Mouse (Mus musculus) stomach, postnatal 0 days (tissue): Measurements from ENCODE around the gene Lin28a. TPM values are rescaled to one million over a fixed set of nuclear protein-coding genes. Genes with fewer than 3 reads are reported as not detected.

Source experiments
- ATAC-seq: fragments of 200-750 bp; cut with Nextera tagmentation; 2 replicates; pipeline ENCODE4 v1.8.0; 2017; ENCODE audit not compliant: low FRiP score, low TSS enrichment
- DNase-seq: peaks from one replicate; pipeline ENCODE4 v3.0.0-alpha.2; 2016; ENCODE audit warnings: low spot score
- H3K27ac ChIP-seq: fragments of 300-500 bp; sonication (generic); replicated peaks from 2 replicates; pipeline ENCODE4 v1.5.1; 2014; ENCODE audit warnings: mild to moderate bottlenecking, control low read depth
- H3K27me3 ChIP-seq: fragments of 300-500 bp; sonication (generic); 2 replicates; pipeline ENCODE4 v1.6.1; 2014; ENCODE audit warnings: low read length; ENCODE audit not compliant: control insufficient read depth, insufficient read depth
- H3K36me3 ChIP-seq: fragments of 300-500 bp; sonication (generic); 2 replicates; pipeline ENCODE4 v1.6.1; 2014; ENCODE audit warnings: low read length, mixed read lengths; ENCODE audit not compliant: control insufficient read depth, insufficient read depth
- H3K4me1 ChIP-seq: fragments of 300-500 bp; sonication (generic); replicated peaks from 2 replicates; pipeline ENCODE4 v1.6.1; 2014; ENCODE audit warnings: antibody characterized with exemption; ENCODE audit not compliant: control insufficient read depth, insufficient read depth
- H3K4me2 ChIP-seq: fragments of 300-500 bp; sonication (generic); replicated peaks from 2 replicates; pipeline ENCODE4 v1.6.1; 2014; ENCODE audit warnings: low read depth, mild to moderate bottlenecking, control low read depth, moderate library complexity
- H3K4me3 ChIP-seq: fragments of 300-500 bp; sonication (generic); 2 replicates; pipeline ENCODE4 v1.5.1; 2014; ENCODE audit warnings: low read depth, low read length, control low read depth
- H3K9ac ChIP-seq: fragments of 300-500 bp; sonication (generic); 2 replicates; pipeline ENCODE4 v1.6.1; 2014; ENCODE audit warnings: mild to moderate bottlenecking, low read length, control low read depth, mixed read lengths
- H3K9me3 ChIP-seq: fragments of 300-500 bp; sonication (generic); 2 replicates; pipeline ENCODE4 v1.6.1; 2016; ENCODE audit warnings: low read length; ENCODE audit not compliant: control insufficient read depth
- CTCF ChIP-seq: IDR thresholded peaks from 2 replicates; pipeline ENCODE4 v1.5.1; 2016; ENCODE audit warnings: antibody characterized with exemption, low read depth, mild to moderate bottlenecking, moderate library complexity
- EP300 ChIP-seq: optimal IDR thresholded peaks from 2 replicates; pipeline ENCODE3; 2016; ENCODE audit warnings: antibody characterized with exemption
- WGBS: fragments of 180-500 bp; shearing (Covaris S2); extraction: QIAGEN DNeasy Blood & Tissue Kit; methylation state at CpG from one replicate; pipeline ENCODE4 v1.1.7; 2014; 5-methylcytosine and 5-hydroxymethylcytosine counted together
- polyA plus RNA-seq: library from polyadenylated mRNA; unstranded; fragments of >200 nt; fragmentation: Nextera tagmentation; extraction: Ambion mirVana; gene quantifications from 2 replicates; pipeline ENCODE4 v1.2.1, GENCODE M21; 2015

Gene Lin28a
- polyA plus RNA-seq, 1 experiment from 2014 or later = not detected

GRCm38 (mm10) chr4:134053538-134053937, 34.9 kb upstream of the Lin28a start, which contains the start of gene Zfp683:
Gene Zfp683 (plus strand): TSS chr4:134053838.
- no peak for ATAC-seq
- H3K27me3 ChIP-seq = no peaks in the 10 kb centered on the region
- DNase-seq = no peak
- no peak within 1 kb of the TSS for H3K9ac ChIP-seq
- TF ChIP-seq EP300 (no peak), CTCF (no peak)
- no peaks in the 10 kb centered on the region for H3K36me3 ChIP-seq
- no peak within 1 kb of the TSS for H3K4me2 ChIP-seq
- H3K9me3 ChIP-seq = no peaks in the 10 kb centered on the region
- H3K27ac ChIP-seq = no peak within 1 kb of the TSS
- 89% methylated on average over 3 of the region's 3 CpGs for WGBS
- H3K4me1 ChIP-seq = no peaks in the 10 kb centered on the region
- no peak within 1 kb of the TSS for H3K4me3 ChIP-seq

DNA sequence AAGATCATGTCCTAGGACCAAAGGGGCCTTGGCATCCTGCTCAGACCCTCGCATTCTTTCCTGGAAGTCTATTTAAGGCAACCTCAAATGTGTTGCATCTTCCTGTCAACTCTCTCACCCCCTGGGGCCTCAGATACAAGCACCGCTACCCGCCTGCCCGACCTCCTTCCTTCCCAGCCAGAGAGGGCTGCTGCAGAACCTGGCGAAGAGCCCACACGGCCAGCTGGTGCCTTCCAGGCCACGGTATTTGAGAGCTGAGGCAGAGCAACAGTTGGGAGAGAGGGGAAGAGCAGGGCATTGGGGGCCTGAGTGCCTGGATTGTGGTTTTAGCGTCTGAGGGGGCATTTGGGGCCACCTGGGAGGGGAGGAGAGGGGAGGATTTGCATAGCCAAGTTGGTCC, 33.9 kb upstream of the Lin28a start:
- TF ChIP-seq CTCF = no peak
- TF ChIP-seq EP300 = no peak
- H3K9me3 ChIP-seq = no peaks in the 10 kb centered on the region
- peak; percentile 36 for DNase-seq
- no peaks in the 10 kb centered on the region for H3K27me3 ChIP-seq
- WGBS = 29% methylated on average over 8 of the region's 8 CpGs
- ATAC-seq = no peak
- H3K4me1 ChIP-seq = no peaks in the 10 kb centered on the region
- H3K36me3 ChIP-seq = no peaks in the 10 kb centered on the region
- H3K27ac ChIP-seq = no peak overlapping the region
- H3K4me3 ChIP-seq = no peak overlapping the region
- H3K9ac ChIP-seq = no peak overlapping the region
- no peak overlapping the region for H3K4me2 ChIP-seq

- TF ChIP-seq CTCF (no peak), EP300 (no peak)
- Histone ChIP-seq H3K4me1 (no peaks in the 10 kb centered on the region), H3K9ac (no peak overlapping the region), H3K4me2 (no peak overlapping the region), H3K4me3 (no peak overlapping the region), H3K27me3 (no peaks in the 10 kb centered on the region), H3K9me3 (no peaks in the 10 kb centered on the region), H3K36me3 (no peaks in the 10 kb centered on the region), H3K27ac (no peak overlapping the region)
- 75% methylated on average over 5 of the region's 5 CpGs for WGBS
- ATAC-seq (no peak), DNase-seq (no peak)
These were observed 33.3 kb upstream of the Lin28a start for GRCm38 (mm10) chr4:134051912-134052311.

- H3K9ac ChIP-seq = no peak overlapping the region
- DNase-seq (no peak), ATAC-seq (no peak)
- no peaks in the 10 kb centered on the region for H3K9me3 ChIP-seq
- no peak overlapping the region for H3K4me2 ChIP-seq
- TF ChIP-seq CTCF (no peak), EP300 (no peak)
- H3K27ac ChIP-seq = no peak overlapping the region
- no peaks in the 10 kb centered on the region for H3K36me3 ChIP-seq
- WGBS = 53% methylated on average over 5 of the region's 5 CpGs
- no peaks in the 10 kb centered on the region for H3K27me3 ChIP-seq
- H3K4me3 ChIP-seq = no peak overlapping the region
- H3K4me1 ChIP-seq = no peaks in the 10 kb centered on the region
These were observed 29.0 kb upstream of the Lin28a start for GRCm38 (mm10) chr4:134047648-134048047.

DNA sequence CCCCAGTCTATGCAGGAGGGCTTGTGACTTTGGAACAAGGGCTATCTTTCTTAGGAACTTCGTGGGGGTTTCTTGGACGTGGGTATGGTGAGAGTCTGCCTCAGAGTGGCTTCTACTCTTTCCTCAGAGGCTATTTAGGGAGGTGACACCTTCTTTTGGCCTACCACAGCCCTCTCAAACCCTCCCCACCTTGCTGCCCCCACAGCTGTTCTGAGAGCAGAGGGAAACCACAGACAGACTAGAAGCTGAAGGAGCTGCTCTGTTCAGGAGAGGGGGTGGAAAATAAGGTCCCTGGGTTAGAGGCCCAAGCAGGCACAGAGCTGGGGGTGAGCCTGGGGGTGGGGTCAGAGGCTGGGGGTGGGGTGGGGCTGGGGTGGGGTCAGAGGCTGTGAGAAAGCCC, 24.4 kb upstream of the Lin28a start:
- H3K27me3 ChIP-seq = no peaks in the 10 kb centered on the region
- H3K4me1 ChIP-seq = no peaks in the 10 kb centered on the region
- no peaks in the 10 kb centered on the region for H3K36me3 ChIP-seq
- H3K4me2 ChIP-seq = no peak overlapping the region
- no peaks in the 10 kb centered on the region for H3K9me3 ChIP-seq
- ATAC-seq (no peak), DNase-seq (no peak)
- no peak for TF ChIP-seq CTCF
- no peak for TF ChIP-seq EP300
- no peak overlapping the region for H3K9ac ChIP-seq
- no peak overlapping the region for H3K27ac ChIP-seq
- 65% methylated on average over 2 of the region's 2 CpGs for WGBS
- no peak overlapping the region for H3K4me3 ChIP-seq

DNA sequence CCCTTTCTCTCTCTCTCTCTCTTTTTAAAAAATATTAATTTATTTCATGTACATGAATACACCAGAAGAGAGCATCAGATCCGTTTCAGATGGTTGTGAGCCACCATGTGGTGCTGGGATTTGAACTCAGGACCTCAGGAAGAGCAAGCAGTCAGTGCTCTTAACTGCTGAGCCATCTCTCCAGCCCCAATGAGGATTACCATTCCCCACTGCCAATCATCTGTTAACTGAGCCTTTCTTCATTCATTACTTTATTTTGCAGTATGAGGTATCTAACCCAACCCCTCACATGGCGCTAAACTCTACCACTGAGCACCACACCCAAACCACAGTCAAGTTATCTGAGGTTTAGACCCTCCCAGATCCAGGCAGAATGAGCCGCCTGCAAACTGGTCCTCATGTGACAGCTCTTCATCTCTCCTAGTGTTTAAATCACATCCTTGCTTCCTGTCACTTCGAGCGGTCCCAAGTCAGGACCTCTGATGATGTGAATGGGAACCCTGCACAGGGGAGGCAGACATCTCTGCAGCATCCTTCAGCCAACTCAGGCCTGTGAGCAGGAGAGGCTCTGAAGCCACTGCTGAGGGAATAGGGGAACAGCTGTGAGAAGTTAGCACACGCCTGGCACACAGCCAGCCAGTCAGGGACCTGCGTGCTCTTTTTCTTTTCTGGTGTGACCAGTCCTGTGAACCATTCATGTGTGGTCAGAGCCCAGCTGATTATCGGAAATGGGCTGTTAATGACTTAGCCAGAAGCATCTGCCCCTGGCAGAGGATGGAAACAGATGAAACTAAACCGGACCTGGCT, 22.9 kb upstream of the Lin28a start:
- Histone ChIP-seq H3K27ac (no peak overlapping the region), H3K36me3 (no peaks in the 10 kb centered on the region), H3K4me2 (no peak overlapping the region), H3K9ac (no peak overlapping the region), H3K4me1 (no peaks in the 10 kb centered on the region), H3K27me3 (no peaks in the 10 kb centered on the region), H3K4me3 (no peak overlapping the region), H3K9me3 (no peaks in the 10 kb centered on the region)
- peak; percentile 49 for DNase-seq
- 37% methylated on average over 9 of the region's 9 CpGs for WGBS
- ATAC-seq = no peak
- TF ChIP-seq EP300 = no peak
- no peak for TF ChIP-seq CTCF
